Mouse (Mus musculus) common myeloid progenitor, adult 5-6 weeks (primary cell): Measurements from ENCODE around the gene Olfr1297. TPM values are rescaled to one million over a fixed set of nuclear protein-coding genes. Genes with fewer than 3 reads are reported as not detected.

ENCODE experiments used
- ATAC-seq: replicated peaks from 2 replicates; pipeline ENCODE4 v1.8.0; 2016; ENCODE audit warnings: low read depth, mild to moderate bottlenecking, moderate TSS enrichment, inconsistent platforms; ENCODE audit not compliant: poor library complexity, severe bottlenecking
- total RNA-seq: library from RNA; stranded (forward); fragments of 200-1000, 187-1606 nt; gene quantifications from 2 replicates; pipeline ENCODE4 v1.2.3, GENCODE M21; 2017

Gene Olfr1297
- total RNA-seq = not detected in 2 replicates

- no peak for ATAC-seq
These were observed at the start of gene Olfr1297 for GRCm38 (mm10) chr2:111626397-111626796. TSS of gene Olfr1297 (minus strand) at chr2:111626497.

- ATAC-seq = no peak
These were observed 34.8 kb upstream of the Olfr1297 start, which contains the start of gene Olfr1299 for GRCm38 (mm10) chr2:111661119-111661518. TSS of gene Olfr1299 (plus strand) at chr2:111661419.

DNA sequence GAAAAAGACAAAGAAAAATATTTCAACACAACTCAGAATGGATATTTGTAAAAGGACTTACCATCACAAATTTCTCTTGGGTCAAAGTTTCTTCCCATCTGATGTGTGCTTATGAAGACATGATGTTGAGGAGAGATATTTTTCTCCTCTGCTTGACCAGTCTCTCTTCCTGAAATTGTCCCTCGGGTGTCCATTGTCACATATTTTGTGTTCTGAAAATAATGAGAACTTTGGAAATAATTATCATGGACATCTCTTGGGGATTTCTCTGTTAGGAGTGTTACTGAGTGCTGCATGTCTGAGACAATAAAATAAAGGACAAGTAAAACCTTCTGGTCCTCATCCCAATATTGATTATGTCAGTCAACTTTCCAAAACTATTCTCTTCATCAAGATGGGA lies 22.8 kb upstream of the Olfr1297 start, which contains the start of gene Olfr1298:
Gene Olfr1298 (minus strand): TSS at position 101 of the 400 bp plus-strand sequence.
- no peak for ATAC-seq

- ATAC-seq = no peak
These were observed 56.7 kb downstream of the Olfr1297 start, which contains the start of gene Olfr1295 for GRCm38 (mm10) chr2:111569581-111569980. TSS of gene Olfr1295 (minus strand) at chr2:111569681.

Other genes with a start within 250 kb of the Olfr1297 start
- not detected in 2 replicates for gene Olfr1286, start 203.4 kb downstream of the Olfr1297 start, total RNA-seq
- gene Olfr1287, start 177.4 kb downstream of the Olfr1297 start, total RNA-seq = not detected in 2 replicates
- not detected in 2 replicates for gene Olfr1288, start 152.4 kb downstream of the Olfr1297 start, total RNA-seq
- not detected in 2 replicates for gene Olfr1289, start 145.7 kb downstream of the Olfr1297 start, total RNA-seq
- gene Olfr1290, start 132.7 kb downstream of the Olfr1297 start, total RNA-seq = not detected in 2 replicates
- not detected in 2 replicates for gene Olfr1291-ps1, start 129.3 kb downstream of the Olfr1297 start, total RNA-seq
- gene Olfr1293-ps, start 101.3 kb downstream of the Olfr1297 start, total RNA-seq = not detected in 2 replicates
- gene Olfr1294, start 86.2 kb downstream of the Olfr1297 start, total RNA-seq = not detected in 2 replicates
- not detected in 2 replicates for gene Olfr1295, start 56.8 kb downstream of the Olfr1297 start, total RNA-seq
- not detected in 2 replicates for gene Olfr1298, start 22.7 kb upstream of the Olfr1297 start, total RNA-seq
- not detected in 2 replicates for gene Olfr1299, start 34.9 kb upstream of the Olfr1297 start, total RNA-seq
- gene Olfr1301, start 124.5 kb upstream of the Olfr1297 start, total RNA-seq = not detected in 2 replicates
- gene Olfr1302, start 150.9 kb upstream of the Olfr1297 start, total RNA-seq = not detected in 2 replicates
- gene Olfr1303, start 193.8 kb upstream of the Olfr1297 start, total RNA-seq = not detected in 2 replicates